Mouse (Mus musculus) liver, embryonic 16.5 days (tissue): ENCODE results near the gene Npc1l1. TPM values are rescaled to one million over a fixed set of nuclear protein-coding genes. Genes with fewer than 3 reads are reported as not detected.
A peak's percentile ranks its signal among the peaks of the same experiment; 100 is the strongest.

Experiments
- ATAC-seq: fragments of 200-750 bp; cut with Nextera tagmentation; 2 replicates; pipeline ENCODE4 v1.8.0; 2017; ENCODE audit warnings: low read depth, mild to moderate bottlenecking, moderate number of reproducible peaks, moderate library complexity
- H3K27ac ChIP-seq: fragments of 300-500 bp; sonication (generic); 2 replicates; pipeline ENCODE4 v1.5.1; 2014; ENCODE audit warnings: mild to moderate bottlenecking, low read length
- H3K27me3 ChIP-seq: fragments of 300-500 bp; sonication (generic); 2 replicates; pipeline ENCODE4 v1.6.1; 2014; ENCODE audit warnings: low read depth, low read length, mixed read lengths; ENCODE audit not compliant: control insufficient read depth, insufficient read depth
- H3K36me3 ChIP-seq: fragments of 300-500 bp; sonication (generic); 2 replicates; pipeline ENCODE4 v1.6.1; 2014; ENCODE audit warnings: mild to moderate bottlenecking; ENCODE audit not compliant: control insufficient read depth, insufficient read depth
- H3K4me1 ChIP-seq: fragments of 300-500 bp; sonication (generic); 2 replicates; pipeline ENCODE4 v1.6.1; 2014; ENCODE audit warnings: low read depth, low read length, mixed read lengths; ENCODE audit not compliant: control insufficient read depth
- H3K4me2 ChIP-seq: fragments of 300-500 bp; sonication (generic); 2 replicates; pipeline ENCODE4 v1.6.1; 2014; ENCODE audit warnings: low read depth, low read length, mixed read lengths
- H3K4me3 ChIP-seq: fragments of 300-500 bp; sonication (generic); 2 replicates; pipeline ENCODE4 v1.5.1; 2014; ENCODE audit warnings: low read depth, mild to moderate bottlenecking, low read length
- H3K9ac ChIP-seq: fragments of 300-500 bp; sonication (generic); 2 replicates; pipeline ENCODE4 v1.6.1; 2014; ENCODE audit warnings: low read depth, low read length
- H3K9me3 ChIP-seq: fragments of 300-500 bp; sonication (generic); replicated peaks from 2 replicates; pipeline ENCODE4 v1.6.1; 2016; ENCODE audit warnings: low read length; ENCODE audit not compliant: control insufficient read depth
- WGBS: fragments of 180-500 bp; shearing (Covaris S2); extraction: QIAGEN DNeasy Blood & Tissue Kit; methylation state at CpG from one replicate; pipeline ENCODE4 v1.1.7; 2014; ENCODE audit not compliant: insufficient replicate concordance; 5-methylcytosine and 5-hydroxymethylcytosine counted together
- polyA plus RNA-seq: library from polyadenylated mRNA; unstranded; fragments of >200 nt; fragmentation: Nextera tagmentation; extraction: Ambion mirVana; gene quantifications from 2 replicates; pipeline ENCODE4 v1.2.1, GENCODE M21; 2015

The Npc1l1 gene
- polyA plus RNA-seq, 1 experiment from 2014 or later: 0.26 TPM

- WGBS: 68% methylated on average over 6 of the region's 6 CpGs
Measured at GRCm38 (mm10) chr11:6219967-6220366, 10.0 kb downstream of the Npc1l1 start.

GRCm38 (mm10) chr11:6218189-6218896, 11.6 kb downstream of the Npc1l1 start:
- WGBS: 42% methylated on average over 11 of the region's 11 CpGs

More at GRCm38 (mm10) chr11:6219967-6220366, 10.0 kb downstream of the Npc1l1 start:
- Histone ChIP-seq H3K27ac (no peak overlapping the region), H3K36me3 (no peaks in the 10 kb centered on the region), H3K9ac (no peak overlapping the region), H3K9me3 (no peaks in the 10 kb centered on the region), H3K4me3 (no peak overlapping the region), H3K4me2 (no peak overlapping the region), H3K4me1 (no peaks in the 10 kb centered on the region), H3K27me3 (no peaks in the 10 kb centered on the region)
- ATAC-seq: no peak

GRCm38 (mm10) chr11:6216834-6217233, 13.1 kb downstream of the Npc1l1 start:
- H3K9me3 ChIP-seq: no peaks in the 10 kb centered on the region
- H3K4me1 ChIP-seq: no peaks in the 10 kb centered on the region
- no peak overlapping the region for H3K9ac ChIP-seq
- H3K36me3 ChIP-seq: no peaks in the 10 kb centered on the region
- no peak overlapping the region for H3K27ac ChIP-seq
- no peak overlapping the region for H3K4me2 ChIP-seq
- no peak for ATAC-seq
- no peak overlapping the region for H3K4me3 ChIP-seq
- 59% methylated on average over 3 of the region's 3 CpGs for WGBS
- no peaks in the 10 kb centered on the region for H3K27me3 ChIP-seq

More at GRCm38 (mm10) chr11:6218189-6218896, 11.6 kb downstream of the Npc1l1 start:
- no peaks in the 10 kb centered on the region for H3K27me3 ChIP-seq
- H3K4me3 ChIP-seq: no peak overlapping the region
- H3K9ac ChIP-seq: no peak overlapping the region
- no peaks in the 10 kb centered on the region for H3K9me3 ChIP-seq
- H3K36me3 ChIP-seq: no peaks in the 10 kb centered on the region
- H3K27ac ChIP-seq: no peak overlapping the region
- H3K4me2 ChIP-seq: no peak overlapping the region
- no peak for ATAC-seq
- no peaks in the 10 kb centered on the region for H3K4me1 ChIP-seq

GRCm38 (mm10) chr11:6208158-6208557, 21.8 kb downstream of the Npc1l1 start:
- no peaks in the 10 kb centered on the region for H3K27me3 ChIP-seq
- no peak overlapping the region for H3K4me2 ChIP-seq
- H3K9me3 ChIP-seq: peaks cover 2% of the 10 kb centered on the region; the same call in 1 of the 2 replicates
- WGBS: 70% methylated on average over 1 of the region's 1 CpGs
- no peak overlapping the region for H3K9ac ChIP-seq
- no peaks in the 10 kb centered on the region for H3K4me1 ChIP-seq
- H3K27ac ChIP-seq: no peak overlapping the region
- H3K4me3 ChIP-seq: no peak overlapping the region
- H3K36me3 ChIP-seq: no peaks in the 10 kb centered on the region
- ATAC-seq: no peak

- Histone ChIP-seq H3K27me3 (no peaks in the 10 kb centered on the region), H3K9me3 (peaks cover 2% of the 10 kb centered on the region; the same call in 1 of the 2 replicates)
- 37% methylated on average over 2 of the region's 2 CpGs for WGBS
Measured at GRCm38 (mm10) chr11:6207090-6207489, 22.9 kb downstream of the Npc1l1 start.

GRCm38 (mm10) chr11:6200570-6200969, 29.4 kb downstream of the Npc1l1 start:
- no peaks in the 10 kb centered on the region for H3K36me3 ChIP-seq
- peaks cover 15% of the 10 kb centered on the region for H3K4me1 ChIP-seq
- no peaks in the 10 kb centered on the region for H3K9me3 ChIP-seq
- no peaks in the 10 kb centered on the region for H3K27me3 ChIP-seq
- 23% methylated on average over 9 of the region's 9 CpGs for WGBS
- H3K4me3 ChIP-seq: peak overlapping the region; percentile 99
- no peak for ATAC-seq
- peak overlapping the region; percentile 93 for H3K4me2 ChIP-seq
- peak overlapping the region; percentile 86 for H3K9ac ChIP-seq
- no peak overlapping the region for H3K27ac ChIP-seq

More at GRCm38 (mm10) chr11:6207090-6207489, 22.9 kb downstream of the Npc1l1 start:
- no peaks in the 10 kb centered on the region for H3K4me1 ChIP-seq
- no peaks in the 10 kb centered on the region for H3K36me3 ChIP-seq
- no peak overlapping the region for H3K4me3 ChIP-seq
- no peak overlapping the region for H3K9ac ChIP-seq
- H3K27ac ChIP-seq: no peak overlapping the region
- no peak overlapping the region for H3K4me2 ChIP-seq
- ATAC-seq: no peak

- no peaks in the 10 kb centered on the region for H3K9me3 ChIP-seq
- no peaks in the 10 kb centered on the region for H3K36me3 ChIP-seq
- peak within 1 kb of the TSS; percentile 62 for H3K27ac ChIP-seq
- H3K9ac ChIP-seq: peak within 1 kb of the TSS; percentile 86
- peak within 1 kb of the TSS; percentile 93 for H3K4me2 ChIP-seq
- ATAC-seq: peak; percentile 96
- WGBS: under 1% methylated on average over 39 of the region's 39 CpGs
- H3K4me1 ChIP-seq: peaks cover 15% of the 10 kb centered on the region
- H3K27me3 ChIP-seq: no peaks in the 10 kb centered on the region
- peak within 1 kb of the TSS; percentile 99 for H3K4me3 ChIP-seq
Measured at GRCm38 (mm10) chr11:6200087-6200569, 29.8 kb downstream of the Npc1l1 start, which contains the start of gene Nudcd3. TSS of gene Nudcd3 (minus strand) at chr11:6200415.

GRCm38 (mm10) chr11:6199410-6200086, 30.4 kb downstream of the Npc1l1 start, which contains the start of gene A730071L15Rik:
TSS of gene A730071L15Rik (plus strand) at chr11:6200029.
- Histone ChIP-seq H3K27ac (peak within 1 kb of the TSS; percentile 62), H3K4me2 (peak within 1 kb of the TSS; percentile 93), H3K9ac (peak within 1 kb of the TSS; percentile 86), H3K4me3 (peak within 1 kb of the TSS; percentile 99), H3K4me1 (peaks cover 15% of the 10 kb centered on the region), H3K9me3 (no peaks in the 10 kb centered on the region), H3K27me3 (no peaks in the 10 kb centered on the region), H3K36me3 (no peaks in the 10 kb centered on the region)
- WGBS: under 1% methylated on average over 35 of the region's 35 CpGs
- peak; percentile 49 for ATAC-seq
